Mouse (Mus musculus): Measurements from ENCODE around the gene Neu3. TPM values are rescaled to one million over a fixed set of nuclear protein-coding genes. Genes with fewer than 3 reads are reported as not detected.

The Neu3 gene
- total RNA-seq, 2 experiments from 2014 or later, result 4.0 to 4.3 TPM

DNA sequence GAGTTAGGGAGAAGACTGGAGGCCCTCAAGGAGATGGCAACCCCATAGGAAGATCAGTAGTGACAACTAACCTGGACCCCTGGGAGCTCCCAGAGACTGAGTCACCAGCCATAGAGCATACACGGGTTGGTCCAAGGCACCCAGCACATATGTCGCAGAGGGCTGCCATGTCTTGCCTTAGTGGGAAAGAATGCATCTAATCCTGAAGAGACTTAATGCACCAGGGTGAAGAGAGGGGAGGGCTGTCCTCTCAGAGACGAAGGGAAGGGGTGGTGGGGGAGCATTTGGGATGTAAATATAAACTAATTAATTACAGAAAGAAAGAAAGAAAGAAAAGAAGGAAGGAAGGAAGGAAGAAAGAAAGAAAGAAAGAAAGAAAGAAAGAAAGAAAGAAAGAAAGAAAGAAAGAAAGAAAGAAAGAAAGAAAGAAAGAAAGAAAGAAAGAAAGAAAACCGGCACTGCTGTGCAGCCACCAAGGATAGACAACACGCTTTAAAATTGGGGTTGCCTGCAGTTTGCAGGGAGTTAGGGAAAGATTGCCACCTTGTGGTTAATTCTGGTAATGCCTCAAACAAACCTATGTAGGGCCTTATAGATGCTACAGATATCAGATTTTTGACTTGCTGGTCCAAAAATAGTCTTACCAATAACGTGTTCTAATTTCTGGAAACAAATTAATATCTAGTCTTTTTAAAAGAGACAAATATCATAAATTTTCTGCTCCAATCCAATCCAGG is 30.1 kb downstream of the Neu3 start:
- intact Hi-C loops (cut with DNase I), result loop anchor here (1.0 to 5.0 kb wide), 5 partner anchors 79 to 296 kb away; no protein-coding TSS in a partner anchor
- DNase-seq, result peak; percentile 81 to 85

DNA sequence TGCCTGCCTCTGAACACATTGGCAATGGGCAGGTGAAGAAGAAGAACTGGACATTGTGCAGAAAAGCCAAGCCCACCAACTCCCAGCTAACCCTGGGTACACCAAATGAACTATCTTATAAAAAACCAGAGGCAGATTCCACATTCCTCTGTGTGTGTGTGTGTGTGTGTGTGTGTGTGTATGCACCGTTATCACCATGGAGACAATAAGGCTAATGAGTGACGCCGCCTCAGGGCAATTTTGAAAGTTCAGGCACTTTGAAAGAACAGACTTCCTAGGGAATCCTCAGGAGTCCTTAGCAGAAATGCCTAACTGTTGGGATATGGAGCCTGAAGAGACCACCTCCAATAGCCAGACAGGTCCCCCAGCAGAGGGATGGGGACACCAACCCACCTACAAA is 31.0 kb downstream of the Neu3 start:
- intact Hi-C loops (cut with DNase I), result loop anchor here (5.0 kb wide), 2 partner anchors 80 to 295 kb away; no protein-coding TSS in a partner anchor
- DNase-seq, result no peak

GRCm38 (mm10) chr7:99796471-99796870 is 31.7 kb downstream of the Neu3 start:
- intact Hi-C loops (cut with DNase I), result loop anchor here (5.0 kb wide), 2 partner anchors 81 to 294 kb away; no protein-coding TSS in a partner anchor
- DNase-seq, result no peak

DNA sequence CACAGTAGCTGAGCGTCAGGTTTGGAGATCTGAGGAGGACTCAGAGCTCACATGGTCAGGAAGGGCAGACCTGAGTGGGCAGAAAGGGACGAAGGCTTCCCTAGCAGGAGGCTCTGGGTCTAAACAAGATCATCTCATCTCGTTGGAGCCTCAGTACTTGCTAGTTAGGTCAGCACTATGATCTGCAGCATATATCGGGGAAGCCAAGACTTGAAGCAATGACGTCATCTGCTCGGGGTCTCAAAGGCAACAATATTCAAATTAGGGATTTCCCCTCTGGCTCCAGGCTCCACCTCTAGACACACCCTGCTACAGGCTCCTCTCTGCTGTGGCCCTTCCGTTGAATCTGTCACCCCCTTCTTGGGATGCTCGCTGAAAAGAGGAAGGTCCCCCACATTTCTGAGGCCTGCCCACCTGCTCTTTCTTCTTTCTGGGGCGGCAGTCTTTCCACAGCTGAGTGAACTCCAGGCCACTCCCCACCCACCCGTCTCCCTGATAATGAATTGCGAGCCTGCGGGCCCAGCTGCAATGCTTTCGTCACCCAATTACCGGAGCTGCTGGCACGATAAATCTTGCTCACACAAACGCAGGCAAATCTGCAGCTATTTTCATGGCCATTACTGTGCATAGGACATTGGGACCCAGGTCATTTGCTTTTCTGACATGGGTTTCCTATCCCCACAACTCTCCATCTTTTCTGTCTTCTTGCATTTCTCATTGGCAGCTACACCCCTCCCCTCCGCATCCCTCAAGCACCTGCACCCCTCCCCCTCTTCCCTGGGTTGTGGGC is 32.8 kb downstream of the Neu3 start:
- DNase-seq, result peak; percentile 17 to 31
- intact Hi-C loops (cut with DNase I), result loop anchor here (5.0 kb wide), 2 partner anchors 82 to 293 kb away; no protein-coding TSS in a partner anchor

GRCm38 (mm10) chr7:99794096-99794495 is 34.1 kb downstream of the Neu3 start:
- intact Hi-C loops (cut with DNase I), result no loop called here
- no peak for DNase-seq

- intact Hi-C loops (cut with DNase I), result no loop called here
- DNase-seq, result no peak
Measured at GRCm38 (mm10) chr7:99790816-99791215, 37.4 kb downstream of the Neu3 start.

- intact Hi-C loops (cut with DNase I), result no loop called here
- peak; percentile 30 to 41 for DNase-seq
Measured at GRCm38 (mm10) chr7:99788563-99788962, 39.7 kb downstream of the Neu3 start.

GRCm38 (mm10) chr7:99787935-99788334 is 40.3 kb downstream of the Neu3 start:
- DNase-seq, result no peak
- intact Hi-C loops (cut with DNase I), result no loop called here

- DNase-seq, result no peak
- intact Hi-C loops (cut with DNase I), result no loop called here
Measured at GRCm38 (mm10) chr7:99786774-99787173, 41.4 kb downstream of the Neu3 start.

- DNase-seq, result no peak
- intact Hi-C loops (cut with DNase I), result no loop called here
Measured at GRCm38 (mm10) chr7:99785553-99785952, 42.7 kb downstream of the Neu3 start.

DNA sequence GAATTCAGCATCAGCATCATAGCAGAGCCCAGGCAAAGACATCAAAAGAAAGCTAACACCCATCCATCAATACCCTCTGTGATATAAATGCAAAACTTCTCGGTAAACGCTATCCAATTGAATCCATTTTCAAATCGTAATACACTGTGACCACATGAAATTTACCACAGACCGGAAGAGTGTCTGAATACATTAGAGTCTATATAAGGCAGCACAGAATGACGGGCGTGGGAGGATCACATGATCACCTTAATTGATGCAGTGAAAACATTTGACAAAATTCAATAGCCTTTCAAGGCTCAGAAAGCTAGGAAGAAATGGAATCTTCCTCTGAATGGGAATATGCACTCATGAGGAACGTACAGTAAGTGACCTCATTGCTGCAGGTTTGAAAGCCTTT is 44.8 kb downstream of the Neu3 start:
- no peak for DNase-seq
- intact Hi-C loops (cut with DNase I), result no loop called here

DNA sequence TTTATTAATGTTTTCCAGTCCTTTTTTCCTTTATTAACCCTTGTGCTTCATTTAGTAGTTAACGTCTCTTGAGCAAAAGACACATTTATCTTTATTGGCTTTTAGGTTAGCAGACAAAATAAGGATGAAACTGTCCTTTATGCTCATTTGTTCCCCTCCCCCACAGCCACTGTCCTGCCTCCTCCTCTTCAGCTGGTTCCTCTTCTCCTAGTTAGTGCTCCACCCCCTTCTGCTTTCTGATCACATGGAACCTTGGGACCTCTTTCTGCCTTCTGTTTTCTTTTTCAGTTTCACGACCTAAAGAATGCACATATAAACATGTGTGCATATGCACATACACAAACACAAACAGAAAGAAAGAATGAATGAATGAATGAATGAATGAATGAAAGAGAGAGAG is 46.3 kb downstream of the Neu3 start:
- DNase-seq, result peak in 1 of 2 experiments; percentile 10
- intact Hi-C loops (cut with DNase I), result no loop called here

DNA sequence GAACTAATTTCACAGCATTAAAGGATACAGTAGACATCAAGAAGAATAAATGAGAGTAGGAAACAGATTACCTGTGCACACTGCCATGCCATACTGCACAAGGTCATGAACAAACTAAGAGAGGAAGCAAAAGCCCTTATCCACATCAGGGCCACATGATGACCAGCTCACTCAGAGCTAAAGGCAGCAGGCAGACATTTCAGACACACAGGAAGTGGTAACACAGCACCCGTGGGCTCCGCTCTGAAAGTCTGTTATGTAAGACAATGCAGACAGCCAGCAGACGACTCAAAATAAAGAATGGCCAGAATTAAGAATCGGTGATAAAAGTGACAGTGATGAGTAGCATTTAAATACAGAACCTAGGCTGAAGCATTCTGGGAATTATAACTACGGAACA is 46.8 kb downstream of the Neu3 start:
- no peak for DNase-seq
- intact Hi-C loops (cut with DNase I), result no loop called here

DNA sequence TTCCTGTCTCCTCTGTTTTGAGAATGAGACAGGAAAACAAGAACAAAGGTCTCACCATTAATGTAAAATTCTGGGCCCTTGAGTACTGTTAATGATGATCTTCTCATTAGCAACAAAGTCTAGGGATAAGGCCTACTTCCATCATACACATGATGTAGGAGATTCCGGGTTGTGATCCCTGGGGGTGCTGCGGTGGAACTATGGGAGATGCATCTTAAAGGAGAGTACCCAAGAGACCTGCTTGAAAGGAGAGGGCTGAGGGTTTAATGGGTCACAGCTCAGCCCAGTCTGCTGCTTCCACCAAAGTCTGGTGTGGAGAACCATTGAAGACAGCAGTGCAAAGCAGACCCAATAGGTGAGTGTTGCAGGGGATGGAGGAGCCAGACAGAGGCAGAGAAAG is 65.0 kb downstream of the Neu3 start, which contains the start of gene Olfr521:
TSS of gene Olfr521 (plus strand) at position 301 of the 400 bp plus-strand sequence.
- no peak for DNase-seq
- intact Hi-C loops (cut with DNase I), result no loop called here

Other genes with a start within 250 kb of the Neu3 start
- 1 to 10 TPM; 3.1 to 3.5 TPM for gene Tpbgl, start 201.3 kb downstream of the Neu3 start, total RNA-seq (2021)
- 1 to 10 TPM; 8.0 to 8.7 TPM for gene Slco2b1, start 117.1 kb downstream of the Neu3 start, total RNA-seq (2021)
- gene Olfr520, start 98.1 kb downstream of the Neu3 start, total RNA-seq (2021), result under 1 TPM in 1 of 2 experiments, not detected in 1; 0.31 TPM
- not detected for gene Olfr521, start 64.9 kb downstream of the Neu3 start, total RNA-seq (2021)
- under 1 TPM in 1 of 2 experiments, not detected in 1; 0.10 TPM for gene Xrra1, start 30.7 kb upstream of the Neu3 start, total RNA-seq (2021)
- gene Spcs2, start 35.0 kb upstream of the Neu3 start, total RNA-seq (2021), result 10 to 100 TPM; 49.7 to 66.5 TPM
- 10 to 100 TPM; 15.7 TPM for gene Rnf169, start 152.0 kb upstream of the Neu3 start, total RNA-seq (2021)
- not detected for gene Chrdl2, start 177.8 kb upstream of the Neu3 start, total RNA-seq (2021)

Measured in heart, postnatal 10 days (tissue).